Mouse (Mus musculus) ovary, adult 10 weeks (tissue): ENCODE data around the gene Arhgap42. TPM values are rescaled to one million over a fixed set of nuclear protein-coding genes. Genes with fewer than 3 reads are reported as not detected.

Experiments used
- polyA plus RNA-seq: library from polyadenylated mRNA; stranded (reverse); fragments of 350-450 nt; fragmentation: Illumina TruSeq; extraction: RNeasy Lipid Tissue Mini Kit (QIAGEN cat#74804); gene quantifications from one replicate; pipeline ENCODE4 v1.2.3, GENCODE M21; 2014

Gene Arhgap42
- polyA plus RNA-seq, result 209 TPM

DNA sequence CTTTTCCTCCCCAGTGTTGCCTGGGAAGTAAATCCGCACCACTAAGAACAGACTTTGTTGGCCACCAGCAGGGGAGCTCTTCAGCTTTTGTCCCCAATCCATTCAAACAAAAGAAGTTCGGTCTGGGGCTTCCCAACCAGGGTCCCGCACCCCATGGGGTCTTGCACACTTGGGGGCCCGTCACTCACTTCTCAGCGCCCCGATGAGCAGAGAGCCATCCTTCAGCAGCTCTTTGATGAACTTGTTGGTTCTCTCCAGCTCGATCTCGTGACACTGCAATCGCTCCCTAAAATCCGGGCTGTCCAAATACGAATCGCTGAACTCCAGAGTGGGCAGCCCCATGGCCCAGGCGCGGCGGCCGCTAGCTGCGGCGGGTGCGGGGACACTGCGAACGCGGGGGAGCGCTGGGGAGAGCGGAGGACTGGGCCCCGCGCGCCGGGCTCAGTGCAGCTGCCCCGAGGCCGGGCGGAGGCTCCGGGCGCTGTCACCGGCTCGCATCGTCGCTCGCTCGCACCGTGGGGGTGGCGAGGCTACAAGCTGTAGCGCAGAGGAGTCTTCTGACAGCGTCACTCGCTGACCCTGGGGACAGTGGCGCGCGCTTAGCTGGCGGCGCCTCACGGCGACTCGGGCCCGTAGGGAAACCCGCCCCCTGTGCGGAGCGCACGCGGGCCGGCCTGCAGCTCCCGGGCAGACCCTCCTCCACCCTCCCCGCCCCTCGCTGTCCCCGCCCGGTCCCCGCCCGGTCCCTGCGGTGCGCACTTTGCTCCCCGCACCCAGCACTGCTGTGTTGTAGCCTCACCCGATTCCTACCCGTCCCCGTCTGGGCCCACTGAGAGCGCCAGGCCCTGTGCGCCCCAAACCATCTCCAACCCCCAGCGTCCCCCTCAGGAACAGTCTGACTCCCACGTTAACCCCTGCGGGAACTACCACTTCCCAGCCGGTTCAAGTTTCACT lies at the start of gene Arhgap42:
Gene Arhgap42, minus strand, starts transcription at position 664 of the 954 bp plus-strand sequence.

GRCm38 (mm10) chr9:8971491-8971890 lies 267.4 kb downstream of the Arhgap42 start, which contains the start of gene Gm16485:
Gm16485 (plus strand) TSS chr9:8971791.

